8 mouse cellular contexts compared by ENCODE assay signal in the genomic region with DNA sequence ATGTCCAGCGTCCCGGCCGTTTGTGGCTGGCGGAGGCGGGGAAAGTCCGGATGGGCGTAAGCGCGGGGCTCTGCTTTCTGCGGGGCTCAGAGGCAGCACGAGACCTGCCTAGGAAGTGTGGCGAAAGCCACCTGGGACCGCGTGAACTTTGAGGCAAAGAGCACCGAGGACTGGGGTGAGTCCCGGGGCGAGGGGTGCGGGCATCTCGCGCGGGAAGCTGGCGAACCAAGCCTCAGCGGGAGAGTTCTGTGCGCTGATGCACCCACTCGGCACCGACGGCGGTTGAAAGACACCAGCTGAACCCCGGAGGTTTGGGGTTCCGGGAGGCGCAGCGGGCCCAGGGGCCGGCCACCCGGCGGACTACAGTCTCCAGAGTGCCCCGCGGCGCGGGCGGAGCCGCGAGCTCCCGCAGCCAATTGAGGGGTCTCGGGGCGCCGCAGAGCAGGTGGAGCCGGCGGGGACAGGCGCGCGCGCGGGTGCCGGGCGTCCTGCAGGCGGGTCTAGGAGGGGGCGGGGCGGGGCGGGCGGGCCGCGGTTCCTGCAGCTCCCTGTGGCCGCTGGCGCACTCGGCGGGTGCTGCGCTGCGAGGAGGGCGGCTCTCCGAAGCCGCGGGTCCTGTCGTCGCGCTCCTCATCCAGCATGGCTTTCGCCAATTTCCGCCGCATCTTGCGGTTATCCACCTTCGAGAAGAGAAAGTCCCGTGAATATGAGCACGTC. TPM values are rescaled to one million over a fixed set of nuclear protein-coding genes. Genes with fewer than 3 reads are reported as not detected.
A peak's percentile ranks its signal among the peaks of the same experiment; 100 is the strongest.
DNase-seq lines count a peak whose midpoint lies in the region; ATAC-seq lines count a peak whose summit lies in the region.

Gene Stk10 (plus strand): TSS at position 541 of the 717 bp plus-strand sequence.

- no peak within 1 kb of the TSS for H3K27ac ChIP-seq in midbrain, embryonic 11.5 days (ENCODE audit: low read depth, low read length)

- H3K9me3 ChIP-seq in midbrain, embryonic 11.5 days (ENCODE audit: control insufficient read depth, low read length) = no peaks in the 10 kb centered on the region

- peak; percentile 92 for DNase-seq in adrenal gland, adult 8-10 months
- DNase-seq in embryo, embryonic 11.5 days (ENCODE audit: low read depth, low spot score) = peak; percentile 71
- peak; percentile 89 for DNase-seq in kidney, adult 11 months
- DNase-seq in left cerebral cortex, postnatal 4 days = peak; percentile 83
- peak; percentile 96 for DNase-seq in midbrain, embryonic 11.5 days (ENCODE audit: low spot score, missing footprints)
- DNase-seq in right cerebral cortex, postnatal 4 days = peak; percentile 86
- peak; percentile 90 for DNase-seq in yolk sac, embryonic 10.5 days (ENCODE audit: low spot score)

- H3K27me3 ChIP-seq in midbrain, embryonic 11.5 days (ENCODE audit: control insufficient read depth, insufficient read depth, low read length) = peaks cover 21% of the 10 kb centered on the region

- H3K9ac ChIP-seq in midbrain, embryonic 11.5 days (ENCODE audit: low read length) = peak within 1 kb of the TSS; percentile 72

- intact Hi-C loops in left cerebral cortex, postnatal 4 days (cut with DNase I) = loop anchor here (5.0 kb wide), 1 partner anchor 54 kb away; no protein-coding TSS in a partner anchor

- H3K4me2 ChIP-seq in midbrain, embryonic 11.5 days = peak within 1 kb of the TSS; percentile 99

- H3K4me3 ChIP-seq in midbrain, embryonic 11.5 days (ENCODE audit: low read depth, low read length) = peak within 1 kb of the TSS; percentile 59

- no peaks in the 10 kb centered on the region for H3K36me3 ChIP-seq in midbrain, embryonic 11.5 days (ENCODE audit: control insufficient read depth, insufficient read depth, low read length)

- peak; percentile 71 for ATAC-seq in granulocyte monocyte progenitor cell, adult 5-6 weeks (replicated peaks; ENCODE audit: poor library complexity, severe bottlenecking)
- ATAC-seq in midbrain, embryonic 11.5 days (ENCODE audit: low FRiP score) = peak; percentile 91

- whole genome bisulfite sequencing in midbrain, embryonic 11.5 days = under 1% methylated on average over 74 of the region's 82 CpGs

- H3K4me1 ChIP-seq in midbrain, embryonic 11.5 days (ENCODE audit: control insufficient read depth, insufficient read depth, low read length) = peaks cover 7% of the 10 kb centered on the region

RNA-seq across cellular contexts. Expression of gene Stk10, which starts in this region (rescaled TPM):
- 10 to 100 TPM in 2 of 4 experiments, 1 to 10 TPM in 2; 9.5 to 23.3 (median 14.9) TPM for total RNA-seq in adrenal gland, adult 8-10 months (2022)
- total RNA-seq in granulocyte monocyte progenitor cell, adult 5-6 weeks (2014; fragmentation: Nextera tagmentation) = 13.3 and 15.7 TPM in 2 replicates
- total RNA-seq in granulocyte monocyte progenitor cell, adult 5-6 weeks (2017) = 12.7 and 13.2 TPM in 2 replicates
- 1 to 10 TPM; 7.2 to 7.9 TPM for total RNA-seq in left cerebral cortex, postnatal 4 days (2021)
- polyA plus RNA-seq in midbrain, embryonic 11.5 days (2014; fragmentation: Nextera tagmentation; extraction: Ambion mirVana) = 0.58 and 0.67 TPM in 2 replicates

Comparison
In these comparisons a context has a peak if more than half of its experiments do, and no peak if none do; other contexts are left out.
1. Peak in DNase-seq, ATAC-seq, H3K4me3 ChIP-seq, H3K9ac ChIP-seq and H3K4me2 ChIP-seq in midbrain, embryonic 11.5 days; RNA of the gene not detected or under 1 TPM.